Mouse (Mus musculus) heart, embryonic 16.5 days (tissue): ENCODE measurements at regions not wholly inside any gene's neighbourhood (a gene's known extent, or its start where the extent isn't known, plus 50 kb on each side); places are given as distances from the start of the nearest gene placed in this dataset.
A peak's percentile ranks its signal among the peaks of the same experiment; 100 is the strongest.

Experiments used
- ATAC-seq: fragments of 200-750 bp; cut with Nextera tagmentation; replicated peaks from 2 replicates; pipeline ENCODE4 v1.8.0; 2017; ENCODE audit warnings: moderate number of reproducible peaks; ENCODE audit not compliant: insufficient read depth, low FRiP score; ENCODE audit errors: extremely low read depth
- H3K27ac ChIP-seq: fragments of 300-500 bp; sonication (generic); 2 replicates; pipeline ENCODE4 v1.5.1; 2014; ENCODE audit warnings: mild to moderate bottlenecking, low read length, control low read depth, moderate library complexity
- H3K27me3 ChIP-seq: fragments of 300-500 bp; sonication (generic); 2 replicates; pipeline ENCODE4 v1.6.1; 2014; ENCODE audit warnings: low read length, mixed read lengths; ENCODE audit not compliant: control insufficient read depth, insufficient read depth
- H3K36me3 ChIP-seq: fragments of 300-500 bp; sonication (generic); 2 replicates; pipeline ENCODE4 v1.6.1; 2014; ENCODE audit not compliant: control insufficient read depth, insufficient read depth
- H3K4me1 ChIP-seq: fragments of 300-500 bp; sonication (generic); 2 replicates; pipeline ENCODE4 v1.6.1; 2014; ENCODE audit warnings: low read length, mixed read lengths; ENCODE audit not compliant: control insufficient read depth, insufficient read depth
- H3K4me2 ChIP-seq: fragments of 300-500 bp; sonication (generic); 2 replicates; pipeline ENCODE4 v1.6.1; 2014; ENCODE audit warnings: low read depth, mild to moderate bottlenecking, control low read depth, low read length
- H3K4me3 ChIP-seq: fragments of 300-500 bp; sonication (generic); 2 replicates; pipeline ENCODE4 v1.5.1; 2014; ENCODE audit warnings: mild to moderate bottlenecking, control low read depth, low read length
- H3K9ac ChIP-seq: fragments of 300-500 bp; sonication (generic); 2 replicates; pipeline ENCODE4 v1.6.1; 2014; ENCODE audit warnings: low read length, control low read depth
- H3K9me3 ChIP-seq: fragments of 300-500 bp; sonication (generic); replicated peaks from 2 replicates; pipeline ENCODE4 v1.6.1; 2016; ENCODE audit warnings: low read length; ENCODE audit not compliant: control insufficient read depth
- WGBS: fragments of 180-500 bp; shearing (Covaris S2); extraction: QIAGEN DNeasy Blood & Tissue Kit; methylation state at CpG from one replicate; pipeline ENCODE4 v1.1.7; 2014; 5-methylcytosine and 5-hydroxymethylcytosine counted together

GRCm38 (mm10) chr7:116711541-116711940, 207.4 kb downstream of the Nucb2 start:
- no peak overlapping the region for H3K4me2 ChIP-seq
- H3K27ac ChIP-seq: no peak overlapping the region
- no peak for ATAC-seq
- 0 out of 2 replicates have a peak, but pooled peaks cover 4% of the 10 kb centered on the region for H3K4me1 ChIP-seq
- H3K36me3 ChIP-seq: no peaks in the 10 kb centered on the region
- H3K9me3 ChIP-seq: no peaks in the 10 kb centered on the region
- H3K27me3 ChIP-seq: no peaks in the 10 kb centered on the region
- 86% methylated on average over 2 of the region's 2 CpGs for WGBS
- no peak overlapping the region for H3K9ac ChIP-seq
- no peak overlapping the region for H3K4me3 ChIP-seq

- 63% methylated on average over 8 of the region's 8 CpGs for WGBS
- Histone ChIP-seq H3K4me2 (no peak overlapping the region), H3K27ac (no peak overlapping the region), H3K4me3 (no peak overlapping the region), H3K4me1 (0 out of 2 replicates have a peak, but pooled peaks cover 4% of the 10 kb centered on the region), H3K36me3 (no peaks in the 10 kb centered on the region), H3K27me3 (no peaks in the 10 kb centered on the region), H3K9ac (no peak overlapping the region), H3K9me3 (no peaks in the 10 kb centered on the region)
- no peak for ATAC-seq
Observed at GRCm38 (mm10) chr7:116713200-116713599, 209.0 kb downstream of the Nucb2 start.

- no peaks in the 10 kb centered on the region for H3K9me3 ChIP-seq
- WGBS: 40% methylated on average over 10 of the region's 10 CpGs
- H3K4me2 ChIP-seq: no peak overlapping the region
- no peaks in the 10 kb centered on the region for H3K27me3 ChIP-seq
- H3K9ac ChIP-seq: no peak overlapping the region
- ATAC-seq: peak; percentile 52; the same call in 1 of the 2 replicates
- H3K36me3 ChIP-seq: no peaks in the 10 kb centered on the region
- H3K4me3 ChIP-seq: no peak overlapping the region
- H3K4me1 ChIP-seq: 0 out of 2 replicates have a peak, but pooled peaks cover 4% of the 10 kb centered on the region
- peak overlapping the region; percentile 54 for H3K27ac ChIP-seq
Observed at GRCm38 (mm10) chr7:116715234-116716046, 211.3 kb downstream of the Nucb2 start.

- Histone ChIP-seq H3K9ac (no peak overlapping the region), H3K27me3 (no peaks in the 10 kb centered on the region), H3K4me3 (no peak overlapping the region), H3K27ac (no peak overlapping the region; the same call in 1 of the 2 replicates), H3K4me2 (no peak overlapping the region), H3K36me3 (no peaks in the 10 kb centered on the region), H3K4me1 (peaks cover 2% of the 10 kb centered on the region; the same call in 1 of the 2 replicates), H3K9me3 (no peaks in the 10 kb centered on the region)
- WGBS: 5% methylated on average over 2 of the region's 2 CpGs
- ATAC-seq: peak; percentile 89
Observed at GRCm38 (mm10) chr7:116728379-116728778, 224.2 kb downstream of the Nucb2 start.

- no peak overlapping the region for H3K4me3 ChIP-seq
- H3K4me1 ChIP-seq: peaks cover 2% of the 10 kb centered on the region; the same call in 1 of the 2 replicates
- 64% methylated on average over 4 of the region's 4 CpGs for WGBS
- no peaks in the 10 kb centered on the region for H3K9me3 ChIP-seq
- H3K36me3 ChIP-seq: no peaks in the 10 kb centered on the region
- H3K9ac ChIP-seq: no peak overlapping the region
- no peak overlapping the region for H3K27ac ChIP-seq
- no peaks in the 10 kb centered on the region for H3K27me3 ChIP-seq
- no peak for ATAC-seq
- no peak overlapping the region for H3K4me2 ChIP-seq
Observed at GRCm38 (mm10) chr7:116729795-116730194, 225.6 kb downstream of the Nucb2 start.

- no peaks in the 10 kb centered on the region for H3K4me1 ChIP-seq
- 67% methylated on average over 3 of the region's 3 CpGs for WGBS
- no peaks in the 10 kb centered on the region for H3K27me3 ChIP-seq
- H3K9me3 ChIP-seq: no peaks in the 10 kb centered on the region
- no peaks in the 10 kb centered on the region for H3K36me3 ChIP-seq
- no peak for ATAC-seq
- no peak overlapping the region for H3K9ac ChIP-seq
- H3K4me2 ChIP-seq: no peak overlapping the region
- no peak overlapping the region for H3K27ac ChIP-seq
- no peak overlapping the region for H3K4me3 ChIP-seq
Observed at GRCm38 (mm10) chr7:116735676-116736075, 231.5 kb downstream of the Nucb2 start.

GRCm38 (mm10) chr7:116736333-116736732, 232.2 kb downstream of the Nucb2 start:
- no peaks in the 10 kb centered on the region for H3K9me3 ChIP-seq
- H3K27me3 ChIP-seq: no peaks in the 10 kb centered on the region
- 62% methylated on average over 4 of the region's 4 CpGs for WGBS
- H3K4me2 ChIP-seq: no peak overlapping the region
- H3K4me3 ChIP-seq: no peak overlapping the region
- ATAC-seq: no peak
- H3K9ac ChIP-seq: no peak overlapping the region
- H3K36me3 ChIP-seq: no peaks in the 10 kb centered on the region
- no peaks in the 10 kb centered on the region for H3K4me1 ChIP-seq
- no peak overlapping the region for H3K27ac ChIP-seq

- H3K36me3 ChIP-seq: no peaks in the 10 kb centered on the region
- H3K4me3 ChIP-seq: no peak overlapping the region
- 82% methylated on average over 4 of the region's 4 CpGs for WGBS
- no peak for ATAC-seq
- H3K4me1 ChIP-seq: no peaks in the 10 kb centered on the region
- H3K27ac ChIP-seq: no peak overlapping the region
- no peak overlapping the region for H3K9ac ChIP-seq
- H3K27me3 ChIP-seq: no peaks in the 10 kb centered on the region
- no peaks in the 10 kb centered on the region for H3K9me3 ChIP-seq
- H3K4me2 ChIP-seq: no peak overlapping the region
Observed at GRCm38 (mm10) chr7:116738009-116738408, 233.8 kb downstream of the Nucb2 start.

- H3K9me3 ChIP-seq: no peaks in the 10 kb centered on the region
- H3K27ac ChIP-seq: no peak overlapping the region
- no peak overlapping the region for H3K9ac ChIP-seq
- no peak for ATAC-seq
- no peaks in the 10 kb centered on the region for H3K27me3 ChIP-seq
- no peaks in the 10 kb centered on the region for H3K4me1 ChIP-seq
- H3K36me3 ChIP-seq: no peaks in the 10 kb centered on the region
- no peak overlapping the region for H3K4me3 ChIP-seq
- no peak overlapping the region for H3K4me2 ChIP-seq
Observed at GRCm38 (mm10) chr7:116754556-116754955, 250.4 kb downstream of the Nucb2 start.
